Mouse (Mus musculus): ENCODE data around the gene Slc22a14. TPM values are rescaled to one million over a fixed set of nuclear protein-coding genes. Genes with fewer than 3 reads are reported as not detected.
"Not testable (repeated sequence)": the region's sequence is repeated elsewhere in the genome, so short reads cannot be mapped to it uniquely, and the experiment has no call there.

Gene Slc22a14
- polyA plus RNA-seq, 1 experiment from 2014 or later: not detected

DNA sequence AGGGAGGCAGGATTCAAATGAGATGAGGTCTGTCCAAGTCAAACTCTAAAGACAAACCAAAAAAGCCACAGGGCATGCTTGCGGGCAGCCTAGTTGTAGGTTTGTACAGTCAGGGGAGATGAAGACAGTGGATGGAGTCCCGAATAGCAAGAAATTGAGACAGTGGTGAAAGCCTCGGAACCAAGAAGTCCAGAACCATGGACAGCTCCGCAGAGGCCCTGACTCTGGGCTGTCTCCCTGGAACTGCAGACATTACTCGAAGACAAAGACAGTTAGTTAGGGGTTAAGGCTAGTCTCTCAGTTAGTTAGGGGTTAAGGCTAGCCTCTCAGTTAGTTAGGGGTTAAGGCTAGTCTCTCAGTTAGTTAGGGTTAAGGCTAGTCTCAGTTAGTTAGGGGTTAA, 23.6 kb upstream of the Slc22a14 start:
- 42% methylated on average over 5 of the region's 5 CpGs for WGBS (ENCODE audit: insufficient replicate concordance)
- Histone ChIP-seq H3K27ac (no peak overlapping the region), H3K4me3 (replicated peaks) (no peak overlapping the region), H3K9me3 (replicated peaks) (no peaks in the 10 kb centered on the region), H3K27me3 (no peaks in the 10 kb centered on the region), H3K9ac (no peak overlapping the region), H3K4me2 (no peak overlapping the region), H3K36me3 (peaks cover 3% of the 10 kb centered on the region; the same call in 1 of the 2 replicates), H3K4me1 (replicated peaks) (no peaks in the 10 kb centered on the region)
- no peak for DNase-seq
- no peak for ATAC-seq (ENCODE audit: low read depth)

DNA sequence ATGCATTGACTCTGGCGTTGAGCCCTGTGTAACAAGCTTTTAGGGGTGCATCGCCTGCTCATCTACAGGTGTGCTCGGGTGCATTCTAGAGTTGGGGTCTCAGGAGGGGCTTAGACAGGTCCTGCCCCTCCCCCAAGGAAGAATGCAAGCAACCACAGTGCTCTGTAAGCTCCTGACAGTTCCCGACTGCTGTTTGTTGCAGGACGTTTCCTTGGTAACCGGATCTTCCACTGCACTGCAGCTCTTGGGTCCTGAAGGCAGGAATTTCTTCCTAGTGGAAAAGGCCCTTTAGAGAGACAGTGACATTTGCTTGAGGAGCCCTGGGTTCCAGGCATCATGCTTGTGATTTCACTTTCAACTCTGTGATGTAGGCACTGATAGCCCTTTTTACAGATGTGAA, 17.2 kb upstream of the Slc22a14 start:
- WGBS (ENCODE audit: insufficient replicate concordance): 56% methylated on average over 6 of the region's 6 CpGs
- no peaks in the 10 kb centered on the region for H3K4me1 ChIP-seq (replicated peaks)
- H3K27me3 ChIP-seq: no peaks in the 10 kb centered on the region
- H3K4me2 ChIP-seq: no peak overlapping the region
- no peak overlapping the region for H3K9ac ChIP-seq
- H3K9me3 ChIP-seq (replicated peaks): no peaks in the 10 kb centered on the region
- DNase-seq: no peak
- ATAC-seq (ENCODE audit: low read depth): no peak
- no peak overlapping the region for H3K4me3 ChIP-seq (replicated peaks)
- H3K36me3 ChIP-seq: peaks cover 6% of the 10 kb centered on the region; the same call in 1 of the 2 replicates
- H3K27ac ChIP-seq: no peak overlapping the region

DNA sequence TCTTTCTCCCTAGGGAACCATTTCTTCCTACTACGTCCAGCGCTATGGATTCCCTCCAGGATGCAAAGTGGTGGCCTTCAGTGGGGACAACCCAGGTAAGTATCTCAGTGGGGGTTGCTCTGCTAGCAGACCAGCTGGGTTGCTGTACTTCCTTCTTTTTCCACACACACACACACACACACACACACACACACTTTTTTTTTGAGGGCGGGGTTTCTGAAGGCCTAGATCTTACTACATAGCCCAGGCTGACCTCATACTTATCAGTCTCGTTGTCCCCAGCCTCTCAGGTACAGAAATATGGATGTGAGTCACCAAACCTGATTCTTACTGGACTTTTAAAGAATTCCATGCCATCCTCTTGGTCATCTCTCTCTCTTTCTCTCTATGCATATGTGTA, 12.9 kb upstream of the Slc22a14 start:
- no peaks in the 10 kb centered on the region for H3K4me1 ChIP-seq (replicated peaks)
- H3K9ac ChIP-seq: no peak overlapping the region
- DNase-seq: no peak
- ATAC-seq (ENCODE audit: low read depth): no peak
- no peak overlapping the region for H3K27ac ChIP-seq
- H3K27me3 ChIP-seq: no peaks in the 10 kb centered on the region
- no peak overlapping the region for H3K4me2 ChIP-seq
- H3K4me3 ChIP-seq (replicated peaks): no peak overlapping the region
- no peaks in the 10 kb centered on the region for H3K9me3 ChIP-seq (replicated peaks)
- 0 out of 2 replicates have a peak, but pooled peaks cover 6% of the 10 kb centered on the region for H3K36me3 ChIP-seq
- WGBS (ENCODE audit: insufficient replicate concordance): 67% methylated on average over 4 of the region's 4 CpGs

DNA sequence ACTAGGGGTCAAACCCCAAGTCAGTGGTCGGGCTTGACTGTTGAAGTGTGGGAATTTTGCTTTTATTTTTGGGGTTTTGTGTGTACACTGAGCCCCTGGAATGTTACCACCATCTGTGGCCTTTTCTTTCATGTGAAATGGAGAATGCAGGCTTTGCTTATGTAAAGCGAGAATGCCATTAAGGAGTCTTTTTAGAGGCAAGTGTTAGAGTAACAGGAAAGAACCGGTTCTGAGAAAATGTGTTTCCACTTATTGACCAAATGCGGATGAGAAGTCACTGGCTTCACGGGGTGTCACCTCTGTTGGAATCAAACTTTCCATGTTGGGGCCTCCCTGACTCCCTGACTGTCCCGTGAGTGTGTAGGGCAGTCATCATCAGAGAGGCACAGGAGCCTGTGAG, 10.2 kb upstream of the Slc22a14 start:
- no peak overlapping the region for H3K9ac ChIP-seq
- ATAC-seq (ENCODE audit: low read depth): no peak
- DNase-seq: no peak
- H3K4me3 ChIP-seq (replicated peaks): no peak overlapping the region
- no peak overlapping the region for H3K27ac ChIP-seq
- no peaks in the 10 kb centered on the region for H3K9me3 ChIP-seq (replicated peaks)
- no peaks in the 10 kb centered on the region for H3K4me1 ChIP-seq (replicated peaks)
- 69% methylated on average over 6 of the region's 6 CpGs for WGBS (ENCODE audit: insufficient replicate concordance)
- no peaks in the 10 kb centered on the region for H3K27me3 ChIP-seq
- no peak overlapping the region for H3K4me2 ChIP-seq
- 0 out of 2 replicates have a peak, but pooled peaks cover 6% of the 10 kb centered on the region for H3K36me3 ChIP-seq

DNA sequence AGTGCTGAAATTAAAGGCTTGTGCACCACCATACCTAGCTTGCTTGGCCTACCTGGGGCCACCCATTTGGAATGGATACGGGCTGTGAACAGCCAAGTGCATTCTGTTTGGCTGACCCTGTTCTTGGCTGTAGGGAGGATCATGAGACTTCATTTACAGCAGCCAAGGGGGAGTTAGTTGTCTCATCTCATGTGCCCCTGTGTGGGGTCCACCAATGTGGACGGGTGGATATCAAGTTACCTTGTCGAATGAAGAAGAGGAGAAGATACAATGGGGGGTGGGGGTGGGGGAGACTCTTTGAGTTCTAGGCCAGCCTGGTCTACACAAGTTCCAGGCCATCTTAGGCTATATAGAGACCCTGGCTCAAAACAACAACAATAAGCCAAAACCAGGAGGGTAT, 9.7 kb upstream of the Slc22a14 start:
- no peaks in the 10 kb centered on the region for H3K9me3 ChIP-seq (replicated peaks)
- 0 out of 2 replicates have a peak, but pooled peaks cover 6% of the 10 kb centered on the region for H3K36me3 ChIP-seq
- no peak overlapping the region for H3K4me3 ChIP-seq (replicated peaks)
- H3K4me1 ChIP-seq (replicated peaks): no peaks in the 10 kb centered on the region
- no peaks in the 10 kb centered on the region for H3K27me3 ChIP-seq
- no peak overlapping the region for H3K9ac ChIP-seq
- H3K27ac ChIP-seq: no peak overlapping the region
- ATAC-seq (ENCODE audit: low read depth): no peak
- H3K4me2 ChIP-seq: no peak overlapping the region
- DNase-seq: no peak
- 71% methylated on average over 3 of the region's 3 CpGs for WGBS (ENCODE audit: insufficient replicate concordance)

GRCm38 (mm10) chr9:119371251-119371650, 5.9 kb upstream of the Slc22a14 start:
- Histone ChIP-seq H3K9ac (no peak overlapping the region), H3K36me3 (peaks cover 18% of the 10 kb centered on the region; the same call in 1 of the 2 replicates), H3K27me3 (no peaks in the 10 kb centered on the region), H3K4me1 (replicated peaks) (no peaks in the 10 kb centered on the region), H3K4me2 (no peak overlapping the region), H3K9me3 (replicated peaks) (no peaks in the 10 kb centered on the region), H3K4me3 (replicated peaks) (no peak overlapping the region), H3K27ac (no peak overlapping the region)
- WGBS (ENCODE audit: insufficient replicate concordance): 73% methylated on average over 4 of the region's 4 CpGs
- ATAC-seq (ENCODE audit: low read depth): no peak
- DNase-seq: no peak

DNA sequence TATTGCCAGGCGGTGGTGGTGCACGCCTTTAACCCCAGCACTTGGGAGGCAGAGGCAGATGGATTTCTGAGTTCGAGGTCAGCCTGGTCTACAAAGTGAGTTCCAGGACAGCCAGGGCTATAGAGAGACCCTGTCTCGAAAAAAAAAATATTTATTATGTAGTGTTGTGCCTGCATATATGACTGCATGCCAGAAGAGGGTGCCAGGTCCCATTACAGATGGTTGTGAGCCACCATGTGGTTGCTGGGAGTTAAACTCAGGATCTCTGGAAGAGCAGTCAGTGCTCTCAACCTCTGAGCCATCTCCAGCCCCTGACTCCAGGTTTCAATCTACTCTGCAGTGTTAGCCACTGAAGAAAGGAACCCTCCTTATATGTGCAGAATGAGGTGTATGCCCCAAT, 5.4 kb upstream of the Slc22a14 start:
- not testable (repeated sequence) for H3K9ac ChIP-seq; H3K4me1 ChIP-seq (replicated peaks); ATAC-seq (ENCODE audit: low read depth); H3K4me3 ChIP-seq (replicated peaks); H3K9me3 ChIP-seq (replicated peaks); H3K4me2 ChIP-seq; DNase-seq; H3K27ac ChIP-seq; H3K27me3 ChIP-seq
- peaks cover 18% of the 10 kb centered on the region; the same call in 1 of the 2 replicates for H3K36me3 ChIP-seq
- 65% methylated on average over 4 of the region's 4 CpGs for WGBS (ENCODE audit: insufficient replicate concordance)

- H3K4me3 ChIP-seq (replicated peaks): no peak overlapping the region
- no peak overlapping the region for H3K4me2 ChIP-seq
- peaks cover 15% of the 10 kb centered on the region; the same call in 1 of the 2 replicates for H3K36me3 ChIP-seq
- DNase-seq (no peak), ATAC-seq (ENCODE audit: low read depth) (no peak)
- H3K27me3 ChIP-seq: no peaks in the 10 kb centered on the region
- WGBS (ENCODE audit: insufficient replicate concordance): 68% methylated on average over 3 of the region's 3 CpGs
- no peak overlapping the region for H3K27ac ChIP-seq
- no peaks in the 10 kb centered on the region for H3K4me1 ChIP-seq (replicated peaks)
- no peaks in the 10 kb centered on the region for H3K9me3 ChIP-seq (replicated peaks)
- H3K9ac ChIP-seq: no peak overlapping the region
Observed at GRCm38 (mm10) chr9:119368367-119368766, 3.0 kb upstream of the Slc22a14 start.

GRCm38 (mm10) chr9:119363229-119363628, 2.1 kb downstream of the Slc22a14 start:
- 81% methylated on average over 12 of the region's 12 CpGs for WGBS (ENCODE audit: insufficient replicate concordance)
- H3K9me3 ChIP-seq (replicated peaks): no peaks in the 10 kb centered on the region
- ATAC-seq (ENCODE audit: low read depth): no peak
- no peak overlapping the region for H3K27ac ChIP-seq
- H3K4me3 ChIP-seq (replicated peaks): no peak overlapping the region
- no peak overlapping the region for H3K9ac ChIP-seq
- no peaks in the 10 kb centered on the region for H3K27me3 ChIP-seq
- no peak for DNase-seq
- H3K4me2 ChIP-seq: no peak overlapping the region
- peaks cover 7% of the 10 kb centered on the region for H3K36me3 ChIP-seq
- peaks cover 2% of the 10 kb centered on the region for H3K4me1 ChIP-seq (replicated peaks)

DNA sequence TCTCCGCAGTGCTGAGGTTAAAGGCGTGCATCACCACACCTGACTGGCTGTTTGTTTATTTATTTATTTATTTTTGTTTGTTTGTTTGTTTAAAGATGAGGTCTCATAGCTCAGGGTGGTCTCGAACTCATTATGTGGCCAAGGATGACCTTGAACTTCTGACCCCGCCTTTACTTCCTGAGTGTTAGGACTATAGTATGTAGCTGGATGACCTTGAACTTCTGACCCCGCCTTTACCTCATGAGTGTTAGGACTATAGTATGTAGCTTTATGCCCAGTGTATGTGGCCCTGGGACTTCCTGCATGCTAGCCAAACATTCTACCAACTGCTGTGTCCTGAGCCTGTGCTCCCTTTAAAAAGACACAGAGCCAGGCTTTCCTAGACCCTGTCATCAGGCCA, 3.9 kb downstream of the Slc22a14 start:
- DNase-seq (no peak), ATAC-seq (ENCODE audit: low read depth) (no peak)
- no peaks in the 10 kb centered on the region for H3K9me3 ChIP-seq (replicated peaks)
- H3K4me1 ChIP-seq (replicated peaks): peaks cover 14% of the 10 kb centered on the region
- H3K4me2 ChIP-seq: no peak overlapping the region
- peaks cover 3% of the 10 kb centered on the region; the same call in 1 of the 2 replicates for H3K36me3 ChIP-seq
- H3K27ac ChIP-seq: no peak overlapping the region
- H3K4me3 ChIP-seq (replicated peaks): no peak overlapping the region
- H3K9ac ChIP-seq: no peak overlapping the region
- WGBS (ENCODE audit: insufficient replicate concordance): 77% methylated on average over 5 of the region's 5 CpGs
- H3K27me3 ChIP-seq: no peaks in the 10 kb centered on the region

DNA sequence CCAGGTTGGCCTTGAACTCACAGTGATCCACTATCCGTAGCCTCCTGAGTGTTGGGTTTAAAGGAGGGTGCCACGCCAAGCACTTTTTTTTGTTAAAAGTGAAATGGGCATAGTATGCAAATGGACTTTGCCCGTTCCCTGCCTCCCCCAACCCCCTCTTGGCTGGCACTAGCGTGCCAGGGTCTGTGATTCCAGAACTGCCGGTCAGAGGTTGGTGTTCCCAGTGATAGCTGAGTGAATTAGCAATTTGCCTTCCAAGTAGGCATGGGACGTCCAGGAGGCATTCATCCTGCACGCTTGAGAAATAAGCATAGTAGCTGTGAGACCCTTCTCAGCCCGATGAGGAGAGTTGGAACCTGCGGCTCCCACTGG, 7.3 kb downstream of the Slc22a14 start:
- Histone ChIP-seq H3K9me3 (replicated peaks) (no peaks in the 10 kb centered on the region), H3K9ac (peak overlapping the region; percentile 84), H3K4me1 (replicated peaks) (peaks cover 14% of the 10 kb centered on the region), H3K27me3 (no peaks in the 10 kb centered on the region), H3K4me2 (peak overlapping the region; percentile 95), H3K27ac (no peak overlapping the region), H3K36me3 (peaks cover 3% of the 10 kb centered on the region; the same call in 1 of the 2 replicates), H3K4me3 (replicated peaks) (peak overlapping the region; percentile 72)
- WGBS (ENCODE audit: insufficient replicate concordance): 43% methylated on average over 9 of the region's 9 CpGs
- DNase-seq (no peak), ATAC-seq (ENCODE audit: low read depth) (no peak)

- H3K4me1 ChIP-seq (replicated peaks): peaks cover 14% of the 10 kb centered on the region
- peak within 1 kb of the TSS; percentile 84 for H3K9ac ChIP-seq
- WGBS (ENCODE audit: insufficient replicate concordance): 2% methylated on average over 65 of the region's 65 CpGs
- peak within 1 kb of the TSS; percentile 95 for H3K4me2 ChIP-seq
- DNase-seq (peak; percentile 83), ATAC-seq (ENCODE audit: low read depth) (peak; percentile 91)
- peaks cover 3% of the 10 kb centered on the region; the same call in 1 of the 2 replicates for H3K36me3 ChIP-seq
- no peaks in the 10 kb centered on the region for H3K9me3 ChIP-seq (replicated peaks)
- H3K4me3 ChIP-seq (replicated peaks): peak within 1 kb of the TSS; percentile 72
- no peak within 1 kb of the TSS for H3K27ac ChIP-seq
- H3K27me3 ChIP-seq: no peaks in the 10 kb centered on the region
Observed at GRCm38 (mm10) chr9:119357331-119358057, 7.9 kb downstream of the Slc22a14 start, which contains the start of gene Xylb. Gene Xylb (plus strand): TSS chr9:119357381.

Measured in liver, embryonic 13.5 days (tissue).